Mouse (Mus musculus) bone marrow, adult 2 months (tissue): ENCODE data around the gene Mecp2. TPM values are rescaled to one million over a fixed set of nuclear protein-coding genes. Genes with fewer than 3 reads are reported as not detected.

Experiments
- H3K27ac ChIP-seq: fragments of 200-500 bp; 2 replicates; pipeline ENCODE4 v1.5.1; 2012; ENCODE audit warnings: low read depth, mild to moderate bottlenecking, control low read depth, inconsistent platforms, low read length; ENCODE audit not compliant: control insufficient read depth, poor library complexity, insufficient read depth
- H3K4me1 ChIP-seq: fragments of 200-500 bp; 2 replicates; pipeline ENCODE4 v1.6.1; 2011; ENCODE audit warnings: low read length; ENCODE audit not compliant: control insufficient read depth, insufficient read depth
- H3K4me3 ChIP-seq: fragments of 200-500 bp; replicated peaks from 2 replicates; pipeline ENCODE3; 2011; ENCODE audit warnings: mild to moderate bottlenecking, low read depth, low read length, control low read depth; ENCODE audit not compliant: control insufficient read depth
- CTCF ChIP-seq: fragments of 200-500 bp; IDR thresholded peaks from 2 replicates; pipeline ENCODE4 v1.5.1; 2011; ENCODE audit warnings: low read length, control low read depth; ENCODE audit not compliant: control insufficient read depth, insufficient read depth
- POLR2A ChIP-seq: fragments of 200-500 bp; IDR thresholded peaks from 2 replicates; pipeline ENCODE4 v1.6.1; 2011; ENCODE audit warnings: low read depth, mild to moderate bottlenecking, control low read depth, low read length, borderline replicate concordance; ENCODE audit not compliant: control insufficient read depth
- WGBS: fragments of 180-500 bp; shearing (Covaris S2); methylation state at CpG from one replicate; pipeline ENCODE4 v1.1.7; 2018; 5-methylcytosine and 5-hydroxymethylcytosine counted together
- polyA plus RNA-seq: library from polyadenylated mRNA; stranded (reverse); fragments of >200 nt; gene quantifications from 2 replicates; pipeline ENCODE4 v1.2.4, GENCODE M21; 2011; ENCODE audit warnings: low replicate concordance; ENCODE audit not compliant: missing spikeins, insufficient read depth, insufficient read length

The Mecp2 gene
- polyA plus RNA-seq, 1 experiment = 13.2 TPM

DNA sequence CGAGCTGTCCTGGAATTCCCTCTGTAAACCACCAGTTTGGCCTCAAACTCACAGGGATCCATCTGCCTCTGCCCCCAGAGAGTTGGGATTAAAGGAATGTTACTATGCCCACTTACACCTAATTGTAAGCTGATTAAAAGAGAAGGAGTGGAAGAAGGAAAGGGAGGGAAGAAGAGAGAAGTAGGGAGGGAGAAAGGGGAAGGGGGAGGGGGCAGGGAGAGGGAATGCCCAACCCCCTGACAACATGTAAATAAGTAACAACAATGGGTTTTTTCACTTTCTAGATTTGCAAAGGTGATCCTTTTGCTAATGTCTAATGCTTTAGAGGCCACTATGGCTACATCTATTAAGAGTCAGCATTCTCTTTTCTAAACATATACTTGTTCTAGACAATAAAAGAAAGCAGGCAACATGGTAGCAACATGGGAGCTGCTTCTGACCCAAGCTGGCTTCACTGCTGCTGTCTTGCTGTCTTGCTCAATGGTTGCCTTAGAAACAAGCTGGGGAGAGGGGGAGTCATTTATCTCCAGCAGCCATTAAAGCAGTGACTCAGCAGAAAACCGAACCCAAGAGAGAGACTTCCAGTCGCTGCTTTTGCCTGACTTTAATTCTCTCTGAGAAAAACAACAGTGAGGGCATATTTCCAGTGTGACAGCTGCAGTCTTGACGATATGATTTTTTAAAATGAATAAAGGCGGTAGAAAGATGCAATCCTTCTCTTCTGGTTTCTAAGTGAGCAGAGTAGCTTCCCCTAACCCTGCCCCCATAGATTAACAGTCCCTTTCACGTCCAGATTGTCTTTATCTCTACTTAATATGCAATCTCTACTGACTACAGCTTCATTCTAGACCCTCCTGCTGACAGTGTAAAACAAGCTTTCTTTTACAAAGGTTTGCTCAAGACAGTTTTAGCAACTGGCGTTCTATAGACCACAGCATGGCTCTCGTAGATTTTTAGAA lies 136.0 kb downstream of the Mecp2 start:
- no peak overlapping the region for H3K27ac ChIP-seq
- 28% methylated on average over 8 of the region's 8 CpGs for WGBS
- no peak overlapping the region for H3K4me3 ChIP-seq
- no peaks in the 10 kb centered on the region; the same call in 1 of the 2 replicates for H3K4me1 ChIP-seq
- TF ChIP-seq CTCF (no peak), POLR2A (no peak)

- no peaks in the 10 kb centered on the region for H3K4me1 ChIP-seq
- no peak overlapping the region for H3K4me3 ChIP-seq
- TF ChIP-seq CTCF = no peak
- no peak for TF ChIP-seq POLR2A
- H3K27ac ChIP-seq = no peak overlapping the region
- 81% methylated on average over 1 of the region's 1 CpGs for WGBS
These were observed 157.4 kb downstream of the Mecp2 start for GRCm38 (mm10) chrX:73977783-73978182.

Other genes with a start within 250 kb of the Mecp2 start
- gene Avpr2, start 243.3 kb downstream of the Mecp2 start, polyA plus RNA-seq = not detected in 2 replicates
- 3.6 and 12.7 TPM in 2 replicates for gene L1cam, start 239.3 kb downstream of the Mecp2 start, polyA plus RNA-seq
- 53.5 and 163 TPM in 2 replicates for gene Arhgap4, start 213.5 kb downstream of the Mecp2 start, polyA plus RNA-seq
- gene Naa10, start 213.4 kb downstream of the Mecp2 start, polyA plus RNA-seq = 60.9 and 77.0 TPM in 2 replicates
- gene Renbp, start 204.5 kb downstream of the Mecp2 start, polyA plus RNA-seq = 30.7 and 48.6 TPM in 2 replicates
- 38.5 and 58.8 TPM in 2 replicates for gene Hcfc1, start 169.0 kb downstream of the Mecp2 start, polyA plus RNA-seq
- 41.4 and 97.5 TPM in 2 replicates for gene Irak1, start 111.4 kb downstream of the Mecp2 start, polyA plus RNA-seq
- gene Opn1mw, start 7.9 kb downstream of the Mecp2 start, polyA plus RNA-seq = not detected in 2 replicates
- not detected in 2 replicates for gene Tex28, start 32.5 kb upstream of the Mecp2 start, polyA plus RNA-seq
- gene Tktl1, start 41.9 kb upstream of the Mecp2 start, polyA plus RNA-seq = not detected in 2 replicates
- 140 and 356 TPM in 2 replicates for gene Flna, start 114.5 kb upstream of the Mecp2 start, polyA plus RNA-seq
- gene Emd, start 119.3 kb upstream of the Mecp2 start, polyA plus RNA-seq = 34.6 and 51.7 TPM in 2 replicates
- gene Rpl10, start 135.4 kb upstream of the Mecp2 start, polyA plus RNA-seq = 68.3 and 79.6 TPM in 2 replicates
- 32.4 and 58.0 TPM in 2 replicates for gene Taz, start 146.5 kb upstream of the Mecp2 start, polyA plus RNA-seq
- 16.4 and 21.5 TPM in 2 replicates for gene Dnase1l1, start 147.0 kb upstream of the Mecp2 start, polyA plus RNA-seq
- gene Atp6ap1, start 161.7 kb upstream of the Mecp2 start, polyA plus RNA-seq = 154 and 166 TPM in 2 replicates
- 87.5 and 157 TPM in 2 replicates for gene Gdi1, start 169.6 kb upstream of the Mecp2 start, polyA plus RNA-seq
- 38.8 and 61.0 TPM in 2 replicates for gene Fam50a, start 177.7 kb upstream of the Mecp2 start, polyA plus RNA-seq
- 3.6 TPM in 2 replicates for gene Plxna3, start 193.7 kb upstream of the Mecp2 start, polyA plus RNA-seq
- gene Lage3, start 218.3 kb upstream of the Mecp2 start, polyA plus RNA-seq = 39.5 and 58.6 TPM in 2 replicates
- gene Ubl4a, start 237.9 kb upstream of the Mecp2 start, polyA plus RNA-seq = 27.2 and 35.6 TPM in 2 replicates
- 2.7 TPM in 2 replicates for gene Slc10a3, start 238.0 kb upstream of the Mecp2 start, polyA plus RNA-seq